Mouse (Mus musculus): ENCODE results near the gene Kcnk7. TPM values are rescaled to one million over a fixed set of nuclear protein-coding genes. Genes with fewer than 3 reads are reported as not detected.

Kcnk7 gene
- not detected in 2 replicates for polyA plus RNA-seq (2014; fragmentation: Nextera tagmentation; extraction: Ambion mirVana)

DNA sequence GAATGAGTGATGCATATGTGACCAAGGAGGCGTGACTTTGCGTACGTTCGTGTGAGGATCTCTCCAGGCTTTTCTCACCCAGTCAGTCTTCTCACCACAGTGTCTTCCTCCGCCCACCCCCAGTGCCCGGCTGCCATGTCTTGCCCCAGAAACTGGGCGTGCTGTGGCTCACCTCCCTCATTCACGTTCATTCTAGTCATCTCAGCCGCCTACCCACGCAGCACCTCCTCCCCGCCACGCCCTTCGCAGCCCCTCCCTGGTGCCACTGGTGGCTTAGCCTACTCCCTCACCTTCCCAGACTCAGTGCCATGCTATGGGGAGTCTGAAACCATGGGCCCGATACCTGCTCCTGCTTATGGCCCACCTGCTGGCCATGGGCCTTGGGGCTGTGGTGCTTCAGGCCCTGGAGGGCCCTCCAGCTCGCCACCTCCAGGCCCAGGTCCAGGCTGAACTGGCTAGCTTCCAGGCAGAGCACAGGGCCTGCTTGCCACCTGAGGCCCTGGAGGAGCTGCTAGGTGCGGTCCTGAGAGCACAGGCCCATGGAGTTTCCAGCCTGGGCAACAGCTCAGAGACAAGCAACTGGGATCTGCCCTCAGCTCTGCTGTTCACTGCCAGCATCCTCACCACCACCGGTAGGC is at the start of gene Kcnk7:
TSS of gene Kcnk7 (plus strand) at position 205 of the 638 bp plus-strand sequence.
- H3K36me3 ChIP-seq (ENCODE audit: control insufficient read depth, insufficient read depth, low read length), result peaks cover 24% of the 10 kb centered on the region
- ATAC-seq (ENCODE audit: low FRiP score) (no peak), DNase-seq (ENCODE audit: low spot score, missing footprints) (no peak)
- H3K27me3 ChIP-seq (ENCODE audit: control insufficient read depth, insufficient read depth, low read length), result no peaks in the 10 kb centered on the region
- no peaks in the 10 kb centered on the region for H3K9me3 ChIP-seq (ENCODE audit: control insufficient read depth, low read length)
- H3K9ac ChIP-seq (ENCODE audit: low read length), result no peak within 1 kb of the TSS; the same call in 1 of the 2 replicates
- no peak within 1 kb of the TSS for H3K4me3 ChIP-seq (ENCODE audit: low read depth, low read length)
- H3K4me1 ChIP-seq (ENCODE audit: control insufficient read depth, insufficient read depth, low read length), result no peaks in the 10 kb centered on the region; the same call in 1 of the 2 replicates
- H3K4me2 ChIP-seq, result no peak within 1 kb of the TSS
- WGBS, result 77% methylated on average over 17 of the region's 17 CpGs
- H3K27ac ChIP-seq (ENCODE audit: low read depth, low read length), result no peak within 1 kb of the TSS

DNA sequence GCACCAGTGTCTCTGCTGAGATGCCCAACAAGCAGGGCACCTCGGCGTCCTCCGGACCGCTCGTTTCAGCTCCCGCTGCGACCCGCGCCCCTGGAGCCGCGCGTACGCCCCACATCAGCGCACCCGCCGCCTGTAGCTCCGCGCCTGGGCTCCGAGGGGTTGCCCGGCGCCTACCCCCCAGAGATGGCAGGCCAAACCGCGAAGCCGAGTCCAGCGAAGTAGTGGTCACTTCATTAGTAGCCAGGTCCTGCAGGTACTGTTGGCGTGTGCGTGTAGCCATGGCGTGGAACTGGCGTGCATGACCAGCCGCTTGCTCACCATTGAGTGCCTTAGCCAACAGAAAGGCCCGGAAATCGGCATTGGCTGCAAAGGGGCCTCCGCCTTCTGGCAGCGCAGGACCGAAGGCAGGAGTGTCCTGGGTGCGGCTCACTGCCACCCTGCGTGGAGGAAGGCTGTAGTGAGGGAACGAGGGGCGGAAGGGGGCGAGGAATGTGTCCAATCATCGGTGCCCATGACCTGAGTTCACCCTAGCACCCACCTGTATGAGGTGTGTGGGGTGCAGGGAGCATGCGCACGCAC is 49.4 kb upstream of the Kcnk7 start:
- Histone ChIP-seq H3K4me1 (ENCODE audit: control insufficient read depth, insufficient read depth, low read length) (peaks cover 13% of the 10 kb centered on the region), H3K27me3 (ENCODE audit: control insufficient read depth, insufficient read depth, low read length) (peaks cover 25% of the 10 kb centered on the region), H3K9ac (ENCODE audit: low read length) (peak overlapping the region; percentile 3; the same call in 1 of the 2 replicates), H3K36me3 (ENCODE audit: control insufficient read depth, insufficient read depth, low read length) (no peaks in the 10 kb centered on the region), H3K9me3 (ENCODE audit: control insufficient read depth, low read length) (no peaks in the 10 kb centered on the region), H3K27ac (ENCODE audit: low read depth, low read length) (no peak overlapping the region), H3K4me2 (peak overlapping the region; percentile 76), H3K4me3 (ENCODE audit: low read depth, low read length) (peak overlapping the region; percentile 39)
- WGBS, result 6% methylated on average over 43 of the region's 43 CpGs
- peak; percentile 90 for DNase-seq (ENCODE audit: low spot score, missing footprints)
- peak; percentile 57; the same call in 1 of the 2 replicates for ATAC-seq (ENCODE audit: low FRiP score)

DNA sequence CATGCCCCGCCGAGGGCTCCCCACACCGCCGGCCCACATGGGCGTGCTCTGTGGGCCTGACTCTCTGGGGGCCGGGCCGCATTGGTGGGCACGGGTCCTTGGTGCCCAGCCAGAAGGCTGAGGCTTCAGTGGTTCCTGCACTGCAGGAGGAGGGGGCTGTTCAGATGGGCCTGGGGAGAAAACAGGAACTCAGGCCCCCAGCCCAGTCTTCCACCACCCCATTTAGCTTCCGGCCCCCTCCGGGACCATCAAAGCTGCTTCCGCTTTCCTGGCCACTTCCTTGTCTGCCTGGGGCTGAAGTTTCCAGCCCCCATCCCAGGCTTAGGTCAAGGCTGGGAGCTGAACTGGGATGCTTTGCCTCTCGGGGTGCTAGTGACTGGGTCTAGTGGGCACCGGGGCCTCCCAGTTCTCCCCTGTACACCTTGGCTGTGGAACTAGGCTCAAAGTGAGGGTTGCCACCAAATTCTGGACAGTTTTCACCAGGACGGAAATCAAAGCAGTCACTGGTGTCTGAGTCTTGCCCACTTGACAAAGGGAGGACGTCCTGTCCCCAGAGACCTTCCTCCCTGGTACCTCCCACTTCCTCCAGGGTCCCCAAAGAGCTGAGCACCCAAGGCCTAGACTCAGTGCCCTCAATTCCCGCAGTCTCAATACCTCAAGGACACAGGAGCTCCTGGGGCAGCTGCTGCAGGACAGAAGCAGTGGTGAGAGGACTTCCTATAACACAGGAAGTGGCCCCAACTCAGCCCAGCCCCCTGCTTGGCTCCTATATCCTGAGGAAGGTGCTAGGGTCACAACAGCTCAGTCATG is 43.0 kb upstream of the Kcnk7 start:
- WGBS, result 82% methylated on average over 16 of the region's 16 CpGs
- no peaks in the 10 kb centered on the region for H3K9me3 ChIP-seq (ENCODE audit: control insufficient read depth, low read length)
- no peak overlapping the region for H3K27ac ChIP-seq (ENCODE audit: low read depth, low read length)
- no peak overlapping the region for H3K4me3 ChIP-seq (ENCODE audit: low read depth, low read length)
- peaks cover 14% of the 10 kb centered on the region for H3K4me1 ChIP-seq (ENCODE audit: control insufficient read depth, insufficient read depth, low read length)
- ATAC-seq (ENCODE audit: low FRiP score), result no peak
- DNase-seq (ENCODE audit: low spot score, missing footprints), result no peak
- peaks cover 4% of the 10 kb centered on the region; the same call in 1 of the 2 replicates for H3K36me3 ChIP-seq (ENCODE audit: control insufficient read depth, insufficient read depth, low read length)
- H3K9ac ChIP-seq (ENCODE audit: low read length), result no peak overlapping the region
- no peak overlapping the region for H3K4me2 ChIP-seq
- H3K27me3 ChIP-seq (ENCODE audit: control insufficient read depth, insufficient read depth, low read length), result no peaks in the 10 kb centered on the region; the same call in 1 of the 2 replicates

DNA sequence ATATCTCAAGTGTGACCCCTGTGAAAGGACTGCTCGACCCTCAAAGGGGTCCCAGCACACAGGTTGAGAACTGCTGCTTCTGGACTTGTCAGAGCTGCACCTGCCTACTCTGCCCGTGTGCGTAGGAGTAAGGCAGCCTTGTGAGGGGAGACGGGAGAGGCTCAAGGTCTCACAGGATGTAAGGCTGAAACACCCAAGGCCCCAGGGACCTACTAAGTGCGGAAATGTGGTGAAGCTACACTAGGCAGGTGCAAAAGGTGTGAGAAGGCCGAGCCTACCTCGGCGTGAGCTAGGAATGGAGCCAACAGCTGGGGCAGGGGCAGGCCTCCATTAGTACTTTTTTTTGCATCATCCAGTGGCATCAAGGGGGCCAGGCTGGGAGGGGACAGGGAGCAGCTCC is 41.9 kb upstream of the Kcnk7 start:
- Histone ChIP-seq H3K27ac (ENCODE audit: low read depth, low read length) (no peak overlapping the region), H3K4me2 (peak overlapping the region; percentile 62), H3K9ac (ENCODE audit: low read length) (no peak overlapping the region), H3K4me3 (ENCODE audit: low read depth, low read length) (no peak overlapping the region), H3K36me3 (ENCODE audit: control insufficient read depth, insufficient read depth, low read length) (peaks cover 8% of the 10 kb centered on the region; the same call in 1 of the 2 replicates), H3K9me3 (ENCODE audit: control insufficient read depth, low read length) (no peaks in the 10 kb centered on the region), H3K4me1 (ENCODE audit: control insufficient read depth, insufficient read depth, low read length) (peaks cover 14% of the 10 kb centered on the region), H3K27me3 (ENCODE audit: control insufficient read depth, insufficient read depth, low read length) (no peaks in the 10 kb centered on the region)
- DNase-seq (ENCODE audit: low spot score, missing footprints) (no peak), ATAC-seq (ENCODE audit: low FRiP score) (no peak)
- 83% methylated on average over 8 of the region's 8 CpGs for WGBS

DNA sequence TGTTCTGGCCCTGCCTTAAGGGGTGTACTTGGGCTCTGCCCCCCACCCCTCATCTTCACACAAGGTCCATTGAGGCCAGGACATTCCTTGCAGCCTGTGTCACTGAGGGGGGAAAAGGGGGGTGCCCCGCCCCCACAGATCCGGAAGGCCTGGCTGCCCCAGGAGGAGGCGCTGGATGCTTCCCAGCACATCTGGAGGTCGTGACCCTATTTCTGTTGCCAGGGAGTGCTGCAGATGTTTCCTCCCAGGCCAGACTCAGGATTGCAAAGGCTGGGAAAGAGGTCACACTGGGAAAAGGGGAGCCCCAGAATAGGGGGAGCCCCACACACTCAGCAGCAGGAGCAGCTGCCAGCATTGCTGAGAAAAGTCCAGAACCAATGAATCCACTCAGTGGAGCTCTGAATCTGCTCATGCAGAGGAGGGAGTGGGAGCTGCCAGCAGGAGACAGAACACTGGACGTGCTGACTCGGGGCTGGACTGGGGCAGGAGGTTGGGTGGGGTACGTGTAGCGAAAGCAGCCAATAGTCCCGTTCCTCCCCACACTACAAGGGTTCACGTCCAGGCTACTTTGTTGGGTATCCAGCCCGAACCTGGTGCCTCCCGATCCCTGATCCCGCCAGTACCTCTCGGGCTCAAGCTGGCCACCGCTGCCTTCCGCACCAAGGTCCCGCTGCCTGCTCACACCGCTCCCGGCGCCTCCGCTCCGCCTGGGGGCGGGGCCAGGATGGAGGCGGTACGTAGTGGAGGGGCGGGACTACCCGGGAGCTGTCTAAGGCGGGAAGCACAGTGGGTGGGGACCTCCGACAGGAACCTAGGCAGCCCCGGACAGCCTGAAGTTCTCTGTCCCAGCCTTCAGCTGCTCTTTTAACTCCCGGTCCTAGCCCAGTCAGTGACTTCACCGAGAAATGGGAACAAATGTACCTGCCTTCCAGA is 40.9 kb upstream of the Kcnk7 start, which contains the start of gene Sipa1:
TSS of gene Sipa1 (minus strand) at position 727 of the 933 bp plus-strand sequence.
- Histone ChIP-seq H3K4me3 (ENCODE audit: low read depth, low read length) (peak within 1 kb of the TSS; percentile 45), H3K27me3 (ENCODE audit: control insufficient read depth, insufficient read depth, low read length) (no peaks in the 10 kb centered on the region), H3K27ac (ENCODE audit: low read depth, low read length) (peak within 1 kb of the TSS; percentile 4; the same call in 1 of the 2 replicates), H3K9me3 (ENCODE audit: control insufficient read depth, low read length) (no peaks in the 10 kb centered on the region), H3K36me3 (ENCODE audit: control insufficient read depth, insufficient read depth, low read length) (peaks cover 8% of the 10 kb centered on the region; the same call in 1 of the 2 replicates), H3K4me1 (ENCODE audit: control insufficient read depth, insufficient read depth, low read length) (peaks cover 14% of the 10 kb centered on the region), H3K9ac (ENCODE audit: low read length) (peak within 1 kb of the TSS; percentile 68), H3K4me2 (peak within 1 kb of the TSS; percentile 62)
- WGBS, result under 1% methylated on average over 32 of the region's 32 CpGs
- DNase-seq (ENCODE audit: low spot score, missing footprints) (peak; percentile 99), ATAC-seq (ENCODE audit: low FRiP score) (peak; percentile 94)

DNA sequence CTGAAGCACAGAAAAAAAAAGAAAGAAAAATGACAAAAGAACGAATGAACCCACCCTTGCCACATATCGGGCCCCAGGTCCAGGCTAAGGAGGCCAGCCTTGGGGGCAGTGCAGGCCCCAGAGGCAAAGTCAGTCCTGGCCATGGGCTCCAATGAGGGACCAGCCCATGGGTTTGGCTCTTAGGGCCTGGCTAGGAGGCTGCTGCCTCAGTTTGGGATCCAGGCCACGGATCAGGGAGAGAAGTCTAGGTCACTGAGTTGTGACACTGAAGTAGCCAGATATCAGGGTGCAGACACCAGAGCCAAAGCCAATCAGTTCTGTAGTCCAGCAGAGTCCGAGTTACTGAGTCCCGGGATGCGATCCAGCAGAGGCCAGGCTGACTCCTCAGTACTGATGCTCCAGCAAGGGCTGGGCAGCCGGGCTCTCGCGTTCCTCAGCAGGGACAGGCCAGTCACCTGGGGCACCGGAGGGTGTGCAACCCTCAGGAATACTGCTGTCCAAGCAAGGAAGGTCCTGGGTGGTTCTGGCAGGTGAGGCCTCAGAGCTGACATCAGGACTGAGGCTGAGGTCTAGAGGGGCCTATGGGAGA is 39.4 kb upstream of the Kcnk7 start:
- Histone ChIP-seq H3K9me3 (ENCODE audit: control insufficient read depth, low read length) (no peaks in the 10 kb centered on the region), H3K27ac (ENCODE audit: low read depth, low read length) (no peak overlapping the region), H3K27me3 (ENCODE audit: control insufficient read depth, insufficient read depth, low read length) (no peaks in the 10 kb centered on the region), H3K9ac (ENCODE audit: low read length) (no peak overlapping the region), H3K4me1 (ENCODE audit: control insufficient read depth, insufficient read depth, low read length) (peaks cover 14% of the 10 kb centered on the region), H3K4me3 (ENCODE audit: low read depth, low read length) (no peak overlapping the region), H3K4me2 (no peak overlapping the region), H3K36me3 (ENCODE audit: control insufficient read depth, insufficient read depth, low read length) (peaks cover 8% of the 10 kb centered on the region; the same call in 1 of the 2 replicates)
- no peak for DNase-seq (ENCODE audit: low spot score, missing footprints)
- 93% methylated on average over 10 of the region's 10 CpGs for WGBS
- ATAC-seq (ENCODE audit: low FRiP score), result no peak

DNA sequence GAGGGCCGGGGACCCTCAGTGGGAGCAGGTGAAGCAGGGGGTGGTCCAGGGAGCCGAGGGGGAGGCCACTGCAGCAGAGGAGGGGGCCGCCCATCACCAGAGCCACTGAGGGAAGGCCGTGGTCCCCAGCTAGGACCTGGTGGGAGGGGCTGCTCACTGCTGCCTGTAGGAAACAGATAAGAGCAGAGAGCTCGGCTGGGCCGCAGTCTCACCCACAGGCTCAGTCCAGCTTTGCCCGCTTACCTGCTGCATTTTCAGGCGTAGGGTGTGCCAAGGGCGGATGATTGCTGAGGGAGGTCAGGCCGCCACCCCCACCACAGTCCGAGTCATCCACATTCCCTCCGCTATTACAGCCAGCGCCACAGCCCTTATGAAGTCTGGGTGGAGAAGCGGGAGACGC is 38.7 kb upstream of the Kcnk7 start:
- ATAC-seq (ENCODE audit: low FRiP score) (no peak), DNase-seq (ENCODE audit: low spot score, missing footprints) (no peak)
- no peak overlapping the region for H3K4me2 ChIP-seq
- H3K4me1 ChIP-seq (ENCODE audit: control insufficient read depth, insufficient read depth, low read length), result peaks cover 14% of the 10 kb centered on the region
- no peaks in the 10 kb centered on the region for H3K27me3 ChIP-seq (ENCODE audit: control insufficient read depth, insufficient read depth, low read length)
- H3K9me3 ChIP-seq (ENCODE audit: control insufficient read depth, low read length), result no peaks in the 10 kb centered on the region
- no peak overlapping the region for H3K4me3 ChIP-seq (ENCODE audit: low read depth, low read length)
- H3K9ac ChIP-seq (ENCODE audit: low read length), result no peak overlapping the region
- H3K36me3 ChIP-seq (ENCODE audit: control insufficient read depth, insufficient read depth, low read length), result peaks cover 8% of the 10 kb centered on the region; the same call in 1 of the 2 replicates
- H3K27ac ChIP-seq (ENCODE audit: low read depth, low read length), result no peak overlapping the region
- WGBS, result 86% methylated on average over 15 of the region's 15 CpGs

DNA sequence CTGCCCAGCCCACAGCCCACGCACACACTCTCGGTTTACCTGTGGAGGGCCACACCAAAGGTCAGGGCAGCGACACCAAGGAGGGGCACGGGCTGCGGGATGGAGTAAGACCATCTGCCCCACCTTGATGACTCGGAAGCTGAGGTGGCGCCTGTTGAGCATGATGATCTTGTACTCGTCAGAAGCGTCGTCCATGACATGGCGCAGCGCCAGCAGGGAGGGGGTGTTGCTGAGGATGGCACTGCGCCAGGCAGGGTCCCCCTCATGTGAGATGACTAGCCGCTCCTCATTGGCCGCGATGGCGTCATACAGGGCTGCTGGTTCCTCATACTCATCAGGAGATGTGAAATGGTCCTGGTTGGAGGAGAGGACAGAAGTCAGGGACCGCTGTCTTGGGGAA is 37.8 kb upstream of the Kcnk7 start:
- 95% methylated on average over 18 of the region's 18 CpGs for WGBS
- no peak for DNase-seq (ENCODE audit: low spot score, missing footprints)
- Histone ChIP-seq H3K4me3 (ENCODE audit: low read depth, low read length) (no peak overlapping the region), H3K27me3 (ENCODE audit: control insufficient read depth, insufficient read depth, low read length) (no peaks in the 10 kb centered on the region), H3K27ac (ENCODE audit: low read depth, low read length) (no peak overlapping the region), H3K36me3 (ENCODE audit: control insufficient read depth, insufficient read depth, low read length) (peaks cover 10% of the 10 kb centered on the region; the same call in 1 of the 2 replicates), H3K4me1 (ENCODE audit: control insufficient read depth, insufficient read depth, low read length) (peaks cover 14% of the 10 kb centered on the region), H3K4me2 (no peak overlapping the region), H3K9ac (ENCODE audit: low read length) (no peak overlapping the region), H3K9me3 (ENCODE audit: control insufficient read depth, low read length) (no peaks in the 10 kb centered on the region)
- ATAC-seq (ENCODE audit: low FRiP score), result no peak
